Mouse (Mus musculus) G1E (cell line): ENCODE results near the gene Ccdc28a.

ENCODE experiments used
- CTCF ChIP-seq: IDR thresholded peaks from 2 replicates; pipeline ENCODE4 v1.5.1; 2012; ENCODE audit warnings: low read depth, low read length, inconsistent platforms, mixed read lengths
- GATA1 ChIP-seq: IDR thresholded peaks from 2 replicates; pipeline ENCODE4 v1.6.1; 2012; ENCODE audit warnings: borderline replicate concordance, low read length, inconsistent platforms, mixed read lengths
- TAL1 ChIP-seq: conservative IDR thresholded peaks from 2 replicates; pipeline ENCODE4 v1.6.1; 2012; ENCODE audit warnings: low read depth, low read length, inconsistent platforms, mixed read lengths

DNA sequence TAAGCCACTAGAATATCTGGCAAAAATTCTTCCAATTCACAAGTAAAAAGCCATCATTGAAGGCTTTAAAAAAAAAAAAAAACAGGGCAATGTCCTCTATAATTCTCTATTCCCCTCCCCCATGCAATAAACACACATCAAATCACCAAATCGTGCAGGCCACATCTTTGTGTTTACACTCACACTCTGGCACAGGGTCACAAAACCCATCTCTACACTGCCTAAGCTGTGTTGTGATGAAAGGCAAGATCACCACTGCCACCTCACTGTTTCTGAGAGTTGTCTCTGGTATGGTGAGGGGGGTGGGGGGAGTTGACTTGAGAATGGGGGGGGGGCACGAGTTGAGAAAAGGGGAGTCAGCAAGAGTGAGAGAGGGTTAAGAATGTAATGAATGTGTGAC is 57.5 kb downstream of the Ccdc28a start:
- TF ChIP-seq CTCF (no peak), GATA1 (no peak), TAL1 (no peak)
